Mouse (Mus musculus): ENCODE data around the gene 4921504E06Rik. TPM values are rescaled to one million over a fixed set of nuclear protein-coding genes. Genes with fewer than 3 reads are reported as not detected.
A peak's percentile ranks its signal among the peaks of the same experiment; 100 is the strongest.

4921504E06Rik gene
- polyA plus RNA-seq, 1 experiment = 0.08 TPM

- Histone ChIP-seq H3K4me1 (ENCODE audit: control insufficient read depth, insufficient read depth, low read length) (no peaks in the 10 kb centered on the region), H3K27ac (ENCODE audit: insufficient read depth, low read length) (no peak overlapping the region), H3K4me3 (ENCODE audit: insufficient read depth, low read length) (no peak overlapping the region)
- no peak for TF ChIP-seq CTCF (IDR thresholded peaks at IDR 0.05; ENCODE audit: extremely low read depth, insufficient read depth, low read length)
- TF ChIP-seq POLR2A (IDR thresholded peaks at IDR 0.05; ENCODE audit: extremely low read depth, insufficient read depth, low read length) = no peak
These were observed 8.6 kb upstream of the 4921504E06Rik start for GRCm38 (mm10) chr2:19562114-19562829.

- H3K4me1 ChIP-seq (ENCODE audit: control insufficient read depth, insufficient read depth, low read length) = no peaks in the 10 kb centered on the region
- no peak overlapping the region for H3K27ac ChIP-seq (ENCODE audit: insufficient read depth, low read length)
- no peak for TF ChIP-seq CTCF (IDR thresholded peaks at IDR 0.05; ENCODE audit: extremely low read depth, insufficient read depth, low read length)
- no peak for TF ChIP-seq POLR2A (IDR thresholded peaks at IDR 0.05; ENCODE audit: extremely low read depth, insufficient read depth, low read length)
- H3K4me3 ChIP-seq (ENCODE audit: insufficient read depth, low read length) = no peak overlapping the region
These were observed 6.9 kb upstream of the 4921504E06Rik start for GRCm38 (mm10) chr2:19560654-19561053.

- no peak overlapping the region for H3K27ac ChIP-seq (ENCODE audit: insufficient read depth, low read length)
- no peak for TF ChIP-seq CTCF (IDR thresholded peaks at IDR 0.05; ENCODE audit: extremely low read depth, insufficient read depth, low read length)
- TF ChIP-seq POLR2A (IDR thresholded peaks at IDR 0.05; ENCODE audit: extremely low read depth, insufficient read depth, low read length) = no peak
- no peaks in the 10 kb centered on the region for H3K4me1 ChIP-seq (ENCODE audit: control insufficient read depth, insufficient read depth, low read length)
- H3K4me3 ChIP-seq (ENCODE audit: insufficient read depth, low read length) = no peak overlapping the region
These were observed 6.4 kb upstream of the 4921504E06Rik start for GRCm38 (mm10) chr2:19560071-19560470.

- TF ChIP-seq POLR2A (IDR thresholded peaks at IDR 0.05; ENCODE audit: extremely low read depth, insufficient read depth, low read length) (no peak), CTCF (IDR thresholded peaks at IDR 0.05; ENCODE audit: extremely low read depth, insufficient read depth, low read length) (no peak)
- Histone ChIP-seq H3K4me3 (ENCODE audit: insufficient read depth, low read length) (no peak overlapping the region), H3K27ac (ENCODE audit: insufficient read depth, low read length) (peak overlapping the region; percentile 7; the same call in 1 of the 2 replicates), H3K4me1 (ENCODE audit: control insufficient read depth, insufficient read depth, low read length) (peaks cover 8% of the 10 kb centered on the region; the same call in 1 of the 2 replicates)
These were observed 2.3 kb downstream of the 4921504E06Rik start for GRCm38 (mm10) chr2:19551396-19551795.

GRCm38 (mm10) chr2:19540906-19541305 lies 12.8 kb downstream of the 4921504E06Rik start:
- TF ChIP-seq CTCF (IDR thresholded peaks at IDR 0.05; ENCODE audit: extremely low read depth, insufficient read depth, low read length) (no peak), POLR2A (IDR thresholded peaks at IDR 0.05; ENCODE audit: extremely low read depth, insufficient read depth, low read length) (no peak)
- Histone ChIP-seq H3K4me3 (ENCODE audit: insufficient read depth, low read length) (no peak overlapping the region), H3K4me1 (ENCODE audit: control insufficient read depth, insufficient read depth, low read length) (no peaks in the 10 kb centered on the region), H3K27ac (ENCODE audit: insufficient read depth, low read length) (no peak overlapping the region; the same call in 1 of the 2 replicates)

GRCm38 (mm10) chr2:19529428-19529827 lies 24.3 kb downstream of the 4921504E06Rik start:
- TF ChIP-seq CTCF (IDR thresholded peaks at IDR 0.05; ENCODE audit: extremely low read depth, insufficient read depth, low read length) (no peak), POLR2A (IDR thresholded peaks at IDR 0.05; ENCODE audit: extremely low read depth, insufficient read depth, low read length) (no peak)

GRCm38 (mm10) chr2:19528797-19529196 lies 24.9 kb downstream of the 4921504E06Rik start:
- Histone ChIP-seq H3K4me1 (ENCODE audit: control insufficient read depth, insufficient read depth, low read length) (no peaks in the 10 kb centered on the region), H3K4me3 (ENCODE audit: insufficient read depth, low read length) (no peak overlapping the region), H3K27ac (ENCODE audit: insufficient read depth, low read length) (no peak overlapping the region)
- TF ChIP-seq POLR2A (IDR thresholded peaks at IDR 0.05; ENCODE audit: extremely low read depth, insufficient read depth, low read length) (no peak), CTCF (IDR thresholded peaks at IDR 0.05; ENCODE audit: extremely low read depth, insufficient read depth, low read length) (peak; percentile 68)

More at GRCm38 (mm10) chr2:19529428-19529827, 24.3 kb downstream of the 4921504E06Rik start:
- Histone ChIP-seq H3K4me1 (ENCODE audit: control insufficient read depth, insufficient read depth, low read length) (no peaks in the 10 kb centered on the region), H3K4me3 (ENCODE audit: insufficient read depth, low read length) (no peak overlapping the region), H3K27ac (ENCODE audit: insufficient read depth, low read length) (no peak overlapping the region)

- Histone ChIP-seq H3K4me1 (ENCODE audit: control insufficient read depth, insufficient read depth, low read length) (no peaks in the 10 kb centered on the region), H3K27ac (ENCODE audit: insufficient read depth, low read length) (no peak overlapping the region), H3K4me3 (ENCODE audit: insufficient read depth, low read length) (no peak overlapping the region)
- no peak for TF ChIP-seq POLR2A (IDR thresholded peaks at IDR 0.05; ENCODE audit: extremely low read depth, insufficient read depth, low read length)
- TF ChIP-seq CTCF (IDR thresholded peaks at IDR 0.05; ENCODE audit: extremely low read depth, insufficient read depth, low read length) = no peak
These were observed 29.6 kb downstream of the 4921504E06Rik start for GRCm38 (mm10) chr2:19524071-19524470.

- no peak for TF ChIP-seq POLR2A (IDR thresholded peaks at IDR 0.05; ENCODE audit: extremely low read depth, insufficient read depth, low read length)
- 0 out of 2 replicates have a peak, but pooled peaks have one; percentile 12 for TF ChIP-seq CTCF (IDR thresholded peaks at IDR 0.05; ENCODE audit: extremely low read depth, insufficient read depth, low read length)
- no peaks in the 10 kb centered on the region for H3K4me1 ChIP-seq (ENCODE audit: control insufficient read depth, insufficient read depth, low read length)
- no peak overlapping the region for H3K27ac ChIP-seq (ENCODE audit: insufficient read depth, low read length)
- H3K4me3 ChIP-seq (ENCODE audit: insufficient read depth, low read length) = no peak overlapping the region
These were observed 32.1 kb downstream of the 4921504E06Rik start for GRCm38 (mm10) chr2:19521662-19522061.

GRCm38 (mm10) chr2:19520617-19521016 lies 33.1 kb downstream of the 4921504E06Rik start:
- Histone ChIP-seq H3K4me1 (ENCODE audit: control insufficient read depth, insufficient read depth, low read length) (no peaks in the 10 kb centered on the region), H3K27ac (ENCODE audit: insufficient read depth, low read length) (no peak overlapping the region), H3K4me3 (ENCODE audit: insufficient read depth, low read length) (no peak overlapping the region)
- TF ChIP-seq POLR2A (IDR thresholded peaks at IDR 0.05; ENCODE audit: extremely low read depth, insufficient read depth, low read length) (no peak), CTCF (IDR thresholded peaks at IDR 0.05; ENCODE audit: extremely low read depth, insufficient read depth, low read length) (no peak)

Measured in cortical plate, adult 2 months (tissue).